Mouse (Mus musculus) urinary bladder, adult 18-20 months (tissue): ENCODE results near the gene Olfr1260.

ENCODE experiments used
- DNase-seq, 2 experiments: peaks; one replicate each; pipeline ENCODE4 v3.0.0; 2022; ENCODE audit warnings: low spot score in 2 of 2, mixed read lengths in 2 of 2

The Olfr1260 gene

GRCm38 (mm10) chr2:89974184-89974583 lies at the start of gene Olfr1260:
Gene Olfr1260, plus strand, starts transcription at chr2:89974340.
- no peak for DNase-seq

GRCm38 (mm10) chr2:89927009-89927408 lies 47.1 kb upstream of the Olfr1260 start, which contains the start of gene Olfr1258:
Gene Olfr1258, plus strand, starts transcription at chr2:89927309.
- DNase-seq = no peak

GRCm38 (mm10) chr2:89948564-89948963 lies 25.6 kb upstream of the Olfr1260 start, which contains the start of gene Olfr1259:
Gene Olfr1259, minus strand, starts transcription at chr2:89948664.
- DNase-seq = no peak

- no peak for DNase-seq
These were observed 3.6 kb downstream of the Olfr1260 start for GRCm38 (mm10) chr2:89977709-89978108.

GRCm38 (mm10) chr2:89990921-89991320 lies 16.8 kb downstream of the Olfr1260 start, which contains the start of gene Olfr1261:
Gene Olfr1261, plus strand, starts transcription at chr2:89991221.
- DNase-seq = no peak

- no peak for DNase-seq
These were observed 25.7 kb downstream of the Olfr1260 start, which contains the start of gene Olfr1262 for GRCm38 (mm10) chr2:89999845-90000244. Gene Olfr1262, plus strand, starts transcription at chr2:90000145.

- DNase-seq = no peak
These were observed 37.7 kb downstream of the Olfr1260 start, which contains the start of gene Olfr1263 for GRCm38 (mm10) chr2:90011831-90012230. Gene Olfr1263, plus strand, starts transcription at chr2:90012131.

- DNase-seq = no peak
These were observed 51.3 kb downstream of the Olfr1260 start, which contains the start of gene Olfr1264 for GRCm38 (mm10) chr2:90025477-90025876. Gene Olfr1264, minus strand, starts transcription at chr2:90025577.
